Mouse (Mus musculus): Measurements from ENCODE around the gene Etfbkmt. TPM values are rescaled to one million over a fixed set of nuclear protein-coding genes. Genes with fewer than 3 reads are reported as not detected.
A peak's percentile ranks its signal among the peaks of the same experiment; 100 is the strongest.
"Not testable (repeated sequence)": the region's sequence is repeated elsewhere in the genome, so short reads cannot be mapped to it uniquely, and the experiment has no call there.

Gene Etfbkmt
- polyA plus RNA-seq, 1 experiment from 2014 or later, result 16.1 TPM

DNA sequence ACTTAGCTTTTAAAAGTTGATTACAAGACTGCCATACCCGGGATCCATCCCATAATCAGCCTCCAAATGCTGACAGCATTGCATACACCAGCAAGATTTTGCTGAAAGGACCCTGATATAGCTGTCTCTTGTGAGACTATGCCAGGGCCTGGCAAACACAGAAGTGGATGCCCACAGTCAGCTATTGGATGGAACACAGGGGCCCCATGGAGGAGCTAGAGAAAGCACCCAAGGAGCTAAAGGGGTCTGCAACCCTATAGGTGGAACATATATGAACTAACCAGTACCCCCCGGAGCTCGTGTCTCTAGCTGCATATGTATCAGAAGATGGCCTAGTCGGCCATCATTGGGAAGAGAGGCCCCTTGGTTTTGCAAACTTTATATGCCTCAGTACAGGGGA is 30.3 kb downstream of the Etfbkmt start:
- H3K27me3 ChIP-seq (replicated peaks; ENCODE audit: low read depth, poor library complexity, severe bottlenecking); DNase-seq (ENCODE audit: low spot score); H3K27ac ChIP-seq (replicated peaks); H3K4me1 ChIP-seq; H3K9me3 ChIP-seq; H3K4me3 ChIP-seq: not testable (repeated sequence)
- H3K36me3 ChIP-seq (replicated peaks), result peaks cover 74% of the 10 kb centered on the region
- WGBS, result 91% methylated on average over 4 of the region's 4 CpGs

DNA sequence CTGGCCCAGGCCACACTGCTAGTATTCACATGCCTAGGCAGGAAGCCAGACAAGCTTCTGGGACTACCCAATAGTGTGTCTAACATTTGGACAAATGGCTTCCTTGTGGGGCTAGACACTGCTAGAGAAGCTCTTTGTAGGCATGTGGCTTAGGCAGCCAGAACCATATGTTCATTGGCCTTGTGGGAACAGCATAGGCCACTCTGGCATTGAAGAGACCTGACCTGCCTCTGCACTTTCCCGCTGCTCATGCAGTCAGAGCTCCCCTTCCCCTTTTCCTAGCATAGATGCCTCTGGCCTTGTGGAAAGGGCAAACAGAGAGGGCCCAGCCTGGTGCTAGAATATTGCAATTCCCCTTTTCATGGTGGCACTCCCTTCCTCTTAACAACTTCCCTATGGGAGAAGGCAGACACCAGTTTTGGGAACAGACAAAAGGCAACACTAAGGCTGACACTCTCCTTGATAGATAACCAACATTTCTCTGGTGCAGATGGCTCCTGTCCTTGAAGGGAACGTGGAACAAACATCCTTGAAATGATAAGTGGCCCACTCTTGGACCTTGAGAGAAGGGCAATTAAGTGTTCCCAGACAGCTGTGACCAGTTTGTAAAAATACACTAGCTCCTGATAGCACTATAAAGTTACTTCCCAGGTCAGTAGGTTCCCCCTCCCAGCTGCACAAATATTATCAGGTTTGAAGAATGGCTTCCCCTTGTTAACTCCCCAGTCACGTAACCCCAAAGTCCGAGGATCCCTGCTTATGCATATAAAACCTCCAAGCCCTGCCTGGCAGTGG is 34.4 kb downstream of the Etfbkmt start:
- Histone ChIP-seq H3K36me3 (replicated peaks) (peaks cover 78% of the 10 kb centered on the region), H3K9me3 (peaks cover 8% of the 10 kb centered on the region), H3K4me3 (no peak overlapping the region), H3K27me3 (replicated peaks; ENCODE audit: low read depth, poor library complexity, severe bottlenecking) (no peaks in the 10 kb centered on the region), H3K27ac (replicated peaks) (no peak overlapping the region), H3K4me1 (no peaks in the 10 kb centered on the region)
- 73% methylated on average over 4 of the region's 4 CpGs for WGBS
- no peak for DNase-seq (ENCODE audit: low spot score)

DNA sequence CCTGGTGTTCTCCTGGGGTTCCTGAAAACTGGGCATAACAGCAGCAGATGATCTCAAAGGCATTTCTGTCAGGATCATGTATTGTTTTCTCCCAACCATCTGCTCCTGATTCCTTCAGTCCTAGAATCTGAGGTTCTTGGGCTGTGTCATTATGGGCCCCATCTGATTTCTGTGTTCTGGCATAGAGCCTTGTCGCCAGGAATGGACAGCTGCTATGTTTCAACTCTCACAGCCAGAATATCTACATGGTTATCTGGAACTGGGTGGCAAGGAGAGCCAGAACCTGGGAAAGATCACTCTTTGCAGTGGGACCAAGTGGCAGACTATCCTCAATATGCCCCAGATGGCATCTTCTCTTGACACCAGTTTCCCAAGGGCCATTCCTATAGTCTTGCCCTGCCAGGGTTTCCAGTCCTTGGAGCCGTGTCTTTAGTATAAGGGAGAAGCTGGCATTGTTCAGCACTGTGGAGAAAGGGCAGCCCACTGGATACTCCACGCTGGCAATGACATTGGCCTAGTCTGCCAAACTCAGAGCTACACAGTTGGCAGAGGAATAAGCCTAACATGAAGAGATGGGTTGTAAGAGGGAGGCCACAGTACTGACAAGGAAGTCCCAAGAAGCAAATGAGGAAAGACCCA is 35.4 kb downstream of the Etfbkmt start:
- DNase-seq (ENCODE audit: low spot score), result no peak
- Histone ChIP-seq H3K4me1 (no peaks in the 10 kb centered on the region), H3K4me3 (no peak overlapping the region), H3K9me3 (peaks cover 9% of the 10 kb centered on the region), H3K27me3 (replicated peaks; ENCODE audit: low read depth, poor library complexity, severe bottlenecking) (no peaks in the 10 kb centered on the region), H3K27ac (replicated peaks) (no peak overlapping the region), H3K36me3 (replicated peaks) (peaks cover 78% of the 10 kb centered on the region)
- WGBS, result 92% methylated on average over 3 of the region's 3 CpGs

DNA sequence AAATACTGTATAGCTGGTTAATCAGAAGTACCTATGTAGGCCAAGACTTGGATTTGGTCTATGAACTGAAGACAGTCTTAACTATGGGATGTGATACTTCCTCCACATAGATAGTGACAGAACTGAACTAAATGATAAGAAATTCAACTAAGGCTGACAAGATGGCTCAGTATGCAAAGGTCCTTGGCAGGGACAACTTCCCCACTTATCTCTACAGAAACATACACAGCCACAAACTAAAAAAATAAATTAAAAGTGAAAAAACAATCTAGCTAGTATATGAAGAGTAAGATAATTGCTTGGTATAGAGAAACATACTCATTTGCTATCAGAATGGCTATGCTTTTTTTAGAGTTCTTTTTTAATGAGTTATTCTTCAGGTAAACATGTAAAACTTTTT is 39.4 kb downstream of the Etfbkmt start:
- Histone ChIP-seq H3K4me3 (no peak overlapping the region), H3K36me3 (replicated peaks) (peaks cover 99% of the 10 kb centered on the region), H3K27me3 (replicated peaks; ENCODE audit: low read depth, poor library complexity, severe bottlenecking) (no peaks in the 10 kb centered on the region)

DNA sequence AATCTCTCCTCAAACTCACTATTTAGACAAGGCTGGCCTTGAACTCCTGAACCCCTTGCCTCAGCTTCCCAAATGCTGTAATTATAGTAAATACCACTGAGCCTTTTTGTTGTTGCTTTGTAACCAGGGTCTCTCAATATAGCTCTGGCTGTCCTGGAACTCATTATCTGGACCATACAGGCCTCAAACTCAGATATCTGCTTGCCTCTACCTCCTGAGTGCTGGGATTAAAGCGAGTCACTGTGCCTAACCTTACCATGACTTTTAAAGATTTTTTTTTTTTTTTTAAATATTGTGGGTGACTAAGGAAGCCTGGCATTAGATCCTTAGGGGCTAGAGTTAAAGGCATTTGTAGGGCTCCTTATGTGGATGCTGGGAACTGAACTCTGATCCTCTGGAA is 44.4 kb downstream of the Etfbkmt start:
- Histone ChIP-seq H3K27me3 (replicated peaks; ENCODE audit: low read depth, poor library complexity, severe bottlenecking) (no peaks in the 10 kb centered on the region), H3K9me3 (peaks cover 7% of the 10 kb centered on the region; the same call in 1 of the 2 replicates), H3K4me3 (no peak overlapping the region), H3K4me1 (peaks cover 14% of the 10 kb centered on the region), H3K36me3 (replicated peaks) (peaks cover 69% of the 10 kb centered on the region), H3K27ac (replicated peaks) (no peak overlapping the region)
- DNase-seq (ENCODE audit: low spot score), result no peak
- 86% methylated on average over 1 of the region's 1 CpGs for WGBS

More for the DNA sequence above, 39.4 kb downstream of the Etfbkmt start:
- Histone ChIP-seq H3K27ac (replicated peaks) (no peak overlapping the region), H3K9me3 (peaks cover 15% of the 10 kb centered on the region), H3K4me1 (no peaks in the 10 kb centered on the region)
- no peak for DNase-seq (ENCODE audit: low spot score)

DNA sequence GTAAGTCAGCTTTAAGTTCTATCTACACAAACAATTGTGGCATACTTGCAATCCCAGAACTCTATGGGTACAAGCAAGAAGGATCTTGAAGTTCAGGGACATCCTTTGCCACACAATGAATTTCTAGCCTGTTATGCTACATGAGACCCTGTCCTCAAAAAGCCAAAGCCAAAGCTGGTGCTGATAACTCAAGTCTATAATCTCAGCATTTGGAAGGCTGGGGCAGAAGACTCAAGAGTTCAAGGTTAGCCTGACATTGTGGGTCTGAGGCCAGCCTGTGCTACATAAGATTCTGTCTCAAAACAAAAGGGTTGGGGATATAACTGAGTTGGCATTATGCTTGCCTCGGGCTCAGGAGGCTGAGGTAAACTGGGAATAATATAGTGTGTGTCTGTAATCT is 47.7 kb downstream of the Etfbkmt start:
- H3K27me3 ChIP-seq (replicated peaks; ENCODE audit: low read depth, poor library complexity, severe bottlenecking), result no peaks in the 10 kb centered on the region
- peaks cover 3% of the 10 kb centered on the region; the same call in 1 of the 2 replicates for H3K9me3 ChIP-seq
- H3K27ac ChIP-seq (replicated peaks), result peak overlapping the region; percentile 97
- 77% methylated on average over 1 of the region's 1 CpGs for WGBS
- peaks cover 14% of the 10 kb centered on the region for H3K4me1 ChIP-seq
- peaks cover 36% of the 10 kb centered on the region for H3K36me3 ChIP-seq (replicated peaks)
- DNase-seq (ENCODE audit: low spot score), result no peak
- peak overlapping the region; percentile 78 for H3K4me3 ChIP-seq

DNA sequence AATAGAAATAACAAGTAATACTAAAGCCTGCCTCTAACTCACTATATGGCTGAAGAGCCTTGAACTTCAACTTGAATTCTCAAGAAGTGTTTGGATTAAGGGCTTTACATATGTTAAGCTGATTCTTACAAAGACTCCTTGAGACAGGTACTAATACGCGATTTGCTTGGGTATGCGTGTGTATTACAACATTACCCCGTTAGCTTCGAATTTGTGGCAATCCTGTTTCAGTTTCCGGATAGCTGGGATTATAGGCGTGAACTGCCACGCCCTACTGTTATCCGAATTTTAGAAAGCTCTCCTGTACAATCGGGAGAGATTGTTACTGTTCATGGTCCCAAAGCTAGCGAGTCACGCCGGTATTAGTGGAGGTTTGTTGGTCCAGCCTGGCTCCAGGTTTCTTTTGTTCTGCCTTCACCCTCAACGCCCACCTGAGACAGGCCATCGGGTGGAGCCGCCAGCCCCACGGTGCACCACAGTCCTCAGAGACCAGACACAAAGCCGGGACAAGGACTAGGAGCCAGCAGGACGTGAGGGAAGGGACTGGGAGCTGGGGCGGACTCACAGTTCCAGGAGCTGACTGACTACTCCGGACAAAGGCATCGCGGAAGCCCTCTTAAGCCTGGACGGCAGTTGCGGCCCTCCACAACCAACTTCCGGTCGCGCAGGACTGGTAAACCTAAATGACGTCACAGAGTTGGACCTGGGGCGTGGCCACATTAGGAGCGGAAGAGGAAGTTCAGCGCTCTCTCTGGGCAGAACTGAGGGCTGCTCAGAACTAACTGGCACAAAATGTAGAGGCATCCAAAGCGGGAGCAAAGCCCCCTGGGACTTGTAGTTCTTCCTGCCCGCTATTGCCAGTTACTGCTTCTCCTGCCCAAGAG is 48.6 kb downstream of the Etfbkmt start, which contains the start of gene Amn1:
Amn1 (minus strand) TSS at position 672 of the 884 bp plus-strand sequence.
- no peaks in the 10 kb centered on the region for H3K9me3 ChIP-seq
- peak within 1 kb of the TSS; percentile 97 for H3K27ac ChIP-seq (replicated peaks)
- H3K4me1 ChIP-seq, result peaks cover 14% of the 10 kb centered on the region
- peaks cover 27% of the 10 kb centered on the region for H3K36me3 ChIP-seq (replicated peaks)
- peak within 1 kb of the TSS; percentile 78 for H3K4me3 ChIP-seq
- DNase-seq (ENCODE audit: low spot score), result peak; percentile 96
- H3K27me3 ChIP-seq (replicated peaks; ENCODE audit: low read depth, poor library complexity, severe bottlenecking), result no peaks in the 10 kb centered on the region
- WGBS, result under 1% methylated on average over 34 of the region's 34 CpGs

DNA sequence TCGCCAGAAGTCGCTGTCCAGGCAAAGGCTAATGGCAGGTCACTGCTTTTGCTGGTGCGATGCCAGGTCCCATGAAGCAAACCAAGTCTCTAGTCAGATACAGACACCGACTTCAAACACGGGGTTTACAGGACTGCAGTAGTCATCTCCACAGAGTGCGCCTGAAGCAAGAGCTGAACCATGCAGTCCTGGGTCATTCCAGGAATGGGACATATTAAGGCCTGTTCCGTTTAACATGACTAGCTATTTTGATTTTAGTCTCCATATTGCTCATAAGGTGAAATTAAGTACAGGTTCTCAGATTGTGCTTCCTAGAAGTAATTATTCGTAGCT is 49.2 kb downstream of the Etfbkmt start:
- H3K4me1 ChIP-seq, result peaks cover 14% of the 10 kb centered on the region
- H3K27me3 ChIP-seq (replicated peaks; ENCODE audit: low read depth, poor library complexity, severe bottlenecking), result no peaks in the 10 kb centered on the region
- peak overlapping the region; percentile 78 for H3K4me3 ChIP-seq
- peaks cover 20% of the 10 kb centered on the region for H3K36me3 ChIP-seq (replicated peaks)
- peak overlapping the region; percentile 97 for H3K27ac ChIP-seq (replicated peaks)
- no peak for DNase-seq (ENCODE audit: low spot score)
- 35% methylated on average over 8 of the region's 8 CpGs for WGBS
- no peaks in the 10 kb centered on the region for H3K9me3 ChIP-seq

DNA sequence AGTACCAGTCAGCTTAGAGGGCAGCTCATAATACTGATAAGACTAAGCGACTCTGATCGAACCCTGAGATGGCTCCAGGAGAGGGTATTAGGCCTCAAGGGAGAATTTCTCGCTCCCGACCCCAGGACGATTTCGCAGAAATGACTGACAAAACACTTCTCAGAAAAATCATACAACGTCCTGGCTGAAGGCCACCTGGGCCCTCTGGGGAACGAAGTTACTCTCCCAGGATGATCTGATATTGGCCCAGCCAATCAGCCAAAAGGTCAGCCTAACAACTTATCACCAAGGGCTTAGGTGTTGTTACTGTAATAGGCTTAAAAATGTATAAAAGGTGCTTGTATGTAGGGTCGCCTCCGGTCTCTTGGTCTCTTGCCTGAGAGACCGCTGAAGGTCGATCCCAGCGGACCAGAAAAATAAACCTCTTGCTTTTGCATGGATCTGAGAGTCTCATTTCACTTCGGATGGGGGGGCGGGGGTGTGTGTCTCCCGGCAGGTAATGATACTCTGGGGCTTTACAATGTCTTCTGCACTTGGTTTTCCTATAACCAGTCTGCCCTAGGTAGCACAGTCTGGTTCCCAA is 49.8 kb downstream of the Etfbkmt start:
- H3K9me3 ChIP-seq, result no peaks in the 10 kb centered on the region
- peaks cover 15% of the 10 kb centered on the region for H3K36me3 ChIP-seq (replicated peaks)
- H3K27me3 ChIP-seq (replicated peaks; ENCODE audit: low read depth, poor library complexity, severe bottlenecking), result no peaks in the 10 kb centered on the region
- WGBS, result 95% methylated on average over 16 of the region's 16 CpGs
- peak overlapping the region; percentile 97; the same call in 1 of the 2 replicates for H3K27ac ChIP-seq (replicated peaks)
- H3K4me3 ChIP-seq, result no peak overlapping the region
- DNase-seq (ENCODE audit: low spot score), result no peak
- H3K4me1 ChIP-seq, result peaks cover 14% of the 10 kb centered on the region

DNA sequence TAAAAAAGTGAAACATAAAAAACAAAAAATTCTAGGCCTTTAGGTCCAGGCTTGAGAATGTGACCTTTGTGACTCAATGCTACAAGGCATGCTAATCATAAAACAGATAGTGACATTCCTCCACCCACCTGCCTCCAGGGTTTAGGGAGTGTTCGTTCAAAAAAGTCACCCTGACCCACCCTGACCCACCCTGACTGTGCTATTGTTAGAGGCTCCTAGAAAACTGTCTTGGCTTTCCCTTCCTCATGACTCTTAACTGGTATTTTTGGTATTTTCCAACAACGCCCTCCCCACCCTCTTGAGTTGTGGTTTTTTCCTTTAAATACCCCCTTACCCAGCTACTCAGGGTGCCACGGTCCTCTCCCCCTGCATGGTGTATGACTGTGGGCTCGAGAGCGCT is 52.3 kb downstream of the Etfbkmt start:
- 84% methylated on average over 5 of the region's 5 CpGs for WGBS
- not testable (repeated sequence) for H3K4me1 ChIP-seq; H3K4me3 ChIP-seq; H3K36me3 ChIP-seq (replicated peaks); H3K27ac ChIP-seq (replicated peaks); H3K27me3 ChIP-seq (replicated peaks; ENCODE audit: low read depth, poor library complexity, severe bottlenecking); DNase-seq (ENCODE audit: low spot score); H3K9me3 ChIP-seq

DNA sequence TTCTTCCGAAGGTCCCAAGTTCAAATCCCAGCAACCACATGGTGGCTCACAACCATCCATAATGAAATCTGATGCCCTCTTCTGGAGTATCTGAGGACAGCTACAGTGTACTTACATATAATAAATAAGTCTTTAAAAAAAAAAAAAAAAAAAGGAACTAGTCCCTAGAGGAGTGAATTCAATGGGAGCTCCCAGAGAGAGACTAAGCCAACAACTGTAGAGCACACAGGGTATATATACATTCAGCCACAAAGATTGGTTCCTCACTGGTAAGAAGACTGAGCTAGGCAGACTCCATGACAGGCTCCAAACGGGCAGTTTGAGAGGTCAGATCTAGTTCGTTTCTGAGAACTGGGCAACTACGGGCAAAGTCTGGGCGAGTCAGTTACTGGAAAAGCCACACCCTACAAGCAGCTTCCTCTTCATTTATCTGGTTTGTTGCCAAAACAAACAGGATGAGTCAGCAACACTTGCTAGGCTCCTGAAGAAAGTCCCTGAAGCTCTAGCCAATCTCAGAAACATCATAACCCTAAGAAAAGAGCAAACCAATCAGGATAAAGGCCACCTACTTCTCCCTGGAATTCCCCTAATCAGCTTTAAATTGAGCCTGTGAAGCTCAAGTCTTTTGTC is 53.7 kb downstream of the Etfbkmt start:
- Histone ChIP-seq H3K27ac (replicated peaks) (no peak overlapping the region), H3K4me1 (no peaks in the 10 kb centered on the region), H3K36me3 (replicated peaks) (no peaks in the 10 kb centered on the region), H3K27me3 (replicated peaks; ENCODE audit: low read depth, poor library complexity, severe bottlenecking) (no peaks in the 10 kb centered on the region), H3K4me3 (no peak overlapping the region), H3K9me3 (no peaks in the 10 kb centered on the region)
- 77% methylated on average over 5 of the region's 5 CpGs for WGBS
- no peak for DNase-seq (ENCODE audit: low spot score)

DNA sequence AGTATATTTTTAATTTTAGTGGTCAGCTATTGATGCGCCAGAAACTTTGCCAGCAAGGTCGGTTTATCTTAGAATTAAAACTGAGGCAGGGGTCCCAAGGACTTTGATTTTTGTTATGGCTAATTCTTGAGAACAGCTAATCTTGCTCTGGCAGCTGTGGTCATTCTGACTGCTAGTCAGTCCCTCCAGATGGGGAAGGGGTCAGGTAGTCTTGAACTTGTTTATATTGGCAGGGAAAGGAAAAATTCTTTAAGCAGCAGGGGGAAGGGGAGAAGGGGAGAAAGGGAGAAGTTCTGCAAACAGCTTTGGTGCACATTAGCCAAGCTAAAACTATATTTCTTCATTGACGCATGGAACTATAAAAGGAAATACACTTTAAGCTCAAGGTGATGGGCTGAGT is 57.5 kb downstream of the Etfbkmt start:
- Histone ChIP-seq H3K9me3 (no peaks in the 10 kb centered on the region), H3K36me3 (replicated peaks) (no peaks in the 10 kb centered on the region), H3K4me1 (no peaks in the 10 kb centered on the region), H3K4me3 (no peak overlapping the region), H3K27me3 (replicated peaks; ENCODE audit: low read depth, poor library complexity, severe bottlenecking) (no peaks in the 10 kb centered on the region), H3K27ac (replicated peaks) (no peak overlapping the region)
- WGBS, result 78% methylated on average over 3 of the region's 3 CpGs
- DNase-seq (ENCODE audit: low spot score), result no peak

Data from embryonic facial prominence, embryonic 10.5 days (tissue).